Mouse (Mus musculus) lung, postnatal 0 days (tissue): ENCODE measurements around the gene Hp1bp3.

Experiments used
- CTCF ChIP-seq: IDR thresholded peaks from 2 replicates; pipeline ENCODE4 v1.5.1; 2016; ENCODE audit warnings: antibody characterized with exemption, mild to moderate bottlenecking
- EP300 ChIP-seq: IDR thresholded peaks from 2 replicates; pipeline ENCODE4 v1.6.1; 2016; ENCODE audit warnings: antibody characterized with exemption, mild to moderate bottlenecking, control low read depth

- no peak for TF ChIP-seq CTCF
- peak; percentile 64 for TF ChIP-seq EP300
These were observed 361 bp upstream of the Hp1bp3 start for GRCm38 (mm10) chr4:138215671-138216199.
